Mouse (Mus musculus): ENCODE results near the gene Rcn2. TPM values are rescaled to one million over a fixed set of nuclear protein-coding genes. Genes with fewer than 3 reads are reported as not detected.

Gene Rcn2
- polyA plus RNA-seq, 1 experiment from 2014 or later, result 21.7 TPM

DNA sequence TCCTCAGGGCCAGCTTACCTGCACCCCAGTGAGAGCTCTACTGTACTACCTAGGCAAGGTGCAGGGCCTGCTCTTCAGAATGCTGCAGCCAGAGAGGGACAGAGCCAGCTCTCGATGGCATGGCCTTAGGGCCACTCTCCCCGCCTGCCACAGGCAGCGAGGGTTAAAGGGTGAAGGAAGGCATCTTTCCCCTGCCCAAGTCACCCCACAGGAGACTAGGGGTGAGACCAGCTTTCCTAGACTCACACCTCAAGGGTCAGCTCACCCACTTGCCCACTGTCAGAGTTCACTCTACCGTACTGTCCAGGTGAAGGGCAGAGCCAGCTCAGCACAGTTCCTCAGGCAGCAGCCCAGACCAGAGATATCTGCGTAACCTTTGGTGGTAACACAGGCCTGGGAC is 20.7 kb downstream of the Rcn2 start:
- Histone ChIP-seq H3K27me3 (ENCODE audit: control insufficient read depth, insufficient read depth, low read depth, low read length) (no peaks in the 10 kb centered on the region), H3K4me1 (ENCODE audit: control insufficient read depth, low read depth, low read length) (no peaks in the 10 kb centered on the region), H3K36me3 (ENCODE audit: control insufficient read depth, insufficient read depth) (peaks cover 2% of the 10 kb centered on the region; the same call in 1 of the 2 replicates), H3K4me2 (ENCODE audit: low read depth, low read length) (no peak overlapping the region), H3K27ac (ENCODE audit: low read length) (no peak overlapping the region), H3K9me3 (replicated peaks; ENCODE audit: control insufficient read depth, low read length) (no peaks in the 10 kb centered on the region), H3K9ac (ENCODE audit: low read depth, low read length) (no peak overlapping the region), H3K4me3 (ENCODE audit: low read depth, low read length) (no peak overlapping the region)
- no peak for ATAC-seq (ENCODE audit: low read depth)
- 74% methylated on average over 5 of the region's 5 CpGs for WGBS (ENCODE audit: insufficient replicate concordance)

DNA sequence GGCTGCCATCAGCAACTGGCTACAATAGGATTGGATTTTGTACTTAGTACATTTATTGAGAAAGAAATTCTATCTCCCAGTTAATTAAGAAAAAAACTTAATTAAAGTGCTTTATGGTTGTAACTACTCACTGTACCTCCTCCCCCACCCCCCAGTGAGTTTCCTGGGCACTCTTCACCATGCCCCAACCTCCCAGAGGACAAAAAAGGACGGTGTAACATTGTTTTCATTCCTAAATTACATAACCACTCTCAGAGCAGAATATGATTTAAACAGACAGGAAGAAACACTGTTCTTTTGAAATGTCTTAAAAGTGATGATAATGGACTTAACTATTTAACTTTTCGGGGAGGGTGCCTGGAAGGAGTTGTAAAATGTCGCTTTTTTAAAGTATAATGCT is 23.4 kb downstream of the Rcn2 start:
- WGBS (ENCODE audit: insufficient replicate concordance), result 57% methylated on average over 3 of the region's 3 CpGs
- Histone ChIP-seq H3K4me2 (ENCODE audit: low read depth, low read length) (no peak overlapping the region), H3K27ac (ENCODE audit: low read length) (no peak overlapping the region), H3K36me3 (ENCODE audit: control insufficient read depth, insufficient read depth) (peaks cover 2% of the 10 kb centered on the region; the same call in 1 of the 2 replicates), H3K4me3 (ENCODE audit: low read depth, low read length) (no peak overlapping the region), H3K27me3 (ENCODE audit: control insufficient read depth, insufficient read depth, low read depth, low read length) (no peaks in the 10 kb centered on the region), H3K9ac (ENCODE audit: low read depth, low read length) (no peak overlapping the region), H3K9me3 (replicated peaks; ENCODE audit: control insufficient read depth, low read length) (no peaks in the 10 kb centered on the region), H3K4me1 (ENCODE audit: control insufficient read depth, low read depth, low read length) (no peaks in the 10 kb centered on the region)
- ATAC-seq (ENCODE audit: low read depth), result no peak

DNA sequence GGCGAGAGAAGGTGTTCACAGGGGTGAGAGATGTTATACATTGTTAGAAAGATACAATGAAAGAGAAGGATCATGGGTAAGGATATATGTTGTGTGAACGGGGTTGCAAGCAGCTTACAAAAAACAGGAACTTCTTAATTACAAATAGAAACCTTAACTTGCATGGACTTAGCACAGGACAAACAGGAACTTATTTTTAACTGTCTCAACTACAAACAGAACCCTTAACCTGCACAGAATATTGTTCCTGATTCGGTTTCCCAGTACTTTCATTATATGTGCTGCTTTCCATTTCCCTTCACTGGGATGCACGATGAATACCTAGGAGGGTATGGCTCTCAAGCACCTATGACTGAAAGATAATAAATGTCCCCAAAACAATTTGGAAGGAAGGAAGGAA is 26.3 kb downstream of the Rcn2 start:
- Histone ChIP-seq H3K4me1 (ENCODE audit: control insufficient read depth, low read depth, low read length) (no peaks in the 10 kb centered on the region), H3K27me3 (ENCODE audit: control insufficient read depth, insufficient read depth, low read depth, low read length) (no peaks in the 10 kb centered on the region), H3K27ac (ENCODE audit: low read length) (no peak overlapping the region), H3K9ac (ENCODE audit: low read depth, low read length) (no peak overlapping the region), H3K9me3 (replicated peaks; ENCODE audit: control insufficient read depth, low read length) (no peaks in the 10 kb centered on the region), H3K36me3 (ENCODE audit: control insufficient read depth, insufficient read depth) (no peaks in the 10 kb centered on the region), H3K4me3 (ENCODE audit: low read depth, low read length) (no peak overlapping the region), H3K4me2 (ENCODE audit: low read depth, low read length) (no peak overlapping the region)
- WGBS (ENCODE audit: insufficient replicate concordance), result 52% methylated on average over 4 of the region's 4 CpGs
- ATAC-seq (ENCODE audit: low read depth), result no peak

DNA sequence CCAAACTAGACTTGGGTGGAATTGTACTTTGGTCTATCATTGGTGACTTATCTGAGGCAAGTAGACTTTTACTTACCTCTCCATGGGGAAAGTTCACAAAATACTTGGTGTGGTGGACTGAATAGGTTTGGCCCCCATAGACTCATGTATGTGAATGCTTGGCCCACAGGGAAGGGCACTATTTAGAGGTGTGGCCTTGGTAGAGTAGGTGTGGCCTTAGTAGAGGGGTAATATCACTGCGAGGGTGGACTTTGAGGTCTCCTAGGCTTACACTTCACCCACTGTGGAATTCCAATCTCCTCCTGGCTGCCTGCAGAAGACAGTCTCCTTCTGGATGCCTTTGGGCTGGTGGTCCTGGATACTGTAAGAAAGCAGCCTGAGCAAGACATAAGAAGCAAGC is 27.0 kb downstream of the Rcn2 start:
- no peaks in the 10 kb centered on the region for H3K9me3 ChIP-seq (replicated peaks; ENCODE audit: control insufficient read depth, low read length)
- no peaks in the 10 kb centered on the region for H3K36me3 ChIP-seq (ENCODE audit: control insufficient read depth, insufficient read depth)
- 58% methylated on average over 1 of the region's 1 CpGs for WGBS (ENCODE audit: insufficient replicate concordance)
- no peaks in the 10 kb centered on the region for H3K4me1 ChIP-seq (ENCODE audit: control insufficient read depth, low read depth, low read length)
- no peak overlapping the region for H3K4me3 ChIP-seq (ENCODE audit: low read depth, low read length)
- no peaks in the 10 kb centered on the region for H3K27me3 ChIP-seq (ENCODE audit: control insufficient read depth, insufficient read depth, low read depth, low read length)
- no peak overlapping the region for H3K27ac ChIP-seq (ENCODE audit: low read length)
- H3K4me2 ChIP-seq (ENCODE audit: low read depth, low read length), result no peak overlapping the region
- H3K9ac ChIP-seq (ENCODE audit: low read depth, low read length), result no peak overlapping the region
- ATAC-seq (ENCODE audit: low read depth), result no peak

DNA sequence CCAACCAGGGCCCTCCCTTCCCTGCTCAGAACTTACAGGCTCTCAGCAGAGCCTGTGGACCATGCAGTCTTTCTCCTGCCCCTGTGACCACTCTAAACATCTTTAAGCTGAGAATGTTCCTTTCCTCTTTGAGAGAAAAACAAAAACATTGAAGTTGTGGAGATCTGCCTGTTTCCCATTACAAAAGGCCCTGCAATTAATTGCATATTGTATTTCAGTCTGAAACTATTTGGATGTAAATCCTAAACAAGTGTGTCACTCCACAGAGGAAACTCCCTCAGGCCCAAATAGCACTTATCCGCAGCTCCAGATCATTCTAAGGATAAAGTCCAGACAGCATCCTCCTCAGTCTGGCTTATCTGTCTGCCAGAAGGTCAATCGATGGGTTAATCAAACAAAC is 31.2 kb downstream of the Rcn2 start:
- Histone ChIP-seq H3K4me2 (ENCODE audit: low read depth, low read length) (no peak overlapping the region), H3K4me3 (ENCODE audit: low read depth, low read length) (no peak overlapping the region), H3K36me3 (ENCODE audit: control insufficient read depth, insufficient read depth) (no peaks in the 10 kb centered on the region), H3K27ac (ENCODE audit: low read length) (no peak overlapping the region), H3K4me1 (ENCODE audit: control insufficient read depth, low read depth, low read length) (peaks cover 4% of the 10 kb centered on the region), H3K9ac (ENCODE audit: low read depth, low read length) (no peak overlapping the region), H3K9me3 (replicated peaks; ENCODE audit: control insufficient read depth, low read length) (no peaks in the 10 kb centered on the region), H3K27me3 (ENCODE audit: control insufficient read depth, insufficient read depth, low read depth, low read length) (no peaks in the 10 kb centered on the region)
- ATAC-seq (ENCODE audit: low read depth), result no peak
- 35% methylated on average over 2 of the region's 2 CpGs for WGBS (ENCODE audit: insufficient replicate concordance)

DNA sequence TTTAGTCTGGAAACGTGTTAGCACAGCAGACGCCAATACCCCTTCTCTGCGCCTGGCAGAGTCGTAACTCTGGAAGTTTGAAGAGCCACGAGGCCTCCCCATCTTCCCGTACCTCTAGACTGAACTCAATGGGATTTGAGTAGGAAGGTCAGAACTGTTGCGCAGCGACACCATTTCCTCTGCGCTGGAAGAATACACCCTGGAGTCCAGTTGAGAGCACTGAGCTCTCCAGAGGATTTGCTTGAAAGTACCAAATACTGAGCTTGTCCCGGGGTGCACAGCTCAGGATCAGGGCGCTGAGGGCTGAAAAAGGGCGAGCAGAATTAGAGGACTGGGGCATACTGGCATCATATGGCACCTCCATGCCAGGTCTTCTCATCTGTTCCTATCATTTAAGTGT is 33.2 kb downstream of the Rcn2 start:
- H3K4me2 ChIP-seq (ENCODE audit: low read depth, low read length), result no peak overlapping the region

DNA sequence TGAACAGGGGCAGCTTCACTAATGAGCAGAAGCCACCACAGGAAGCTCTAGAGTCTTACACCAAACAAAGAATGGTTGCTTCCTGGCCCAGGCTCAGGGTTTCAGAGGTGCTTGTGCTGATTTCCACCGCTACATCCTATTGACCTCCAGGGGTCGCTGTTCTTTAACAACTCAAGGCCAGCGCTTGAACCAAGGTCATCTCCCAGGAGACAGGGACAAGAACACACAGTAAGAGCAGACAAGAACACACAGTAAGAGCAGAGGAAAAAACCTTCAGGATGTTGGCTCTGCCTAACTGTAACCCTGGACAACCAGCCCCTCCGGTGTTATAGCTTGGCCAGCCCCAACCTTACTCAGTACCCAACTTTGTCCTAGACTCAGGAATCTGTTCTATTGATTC is 33.6 kb downstream of the Rcn2 start:
- Histone ChIP-seq H3K4me1 (ENCODE audit: control insufficient read depth, low read depth, low read length) (peaks cover 4% of the 10 kb centered on the region), H3K27me3 (ENCODE audit: control insufficient read depth, insufficient read depth, low read depth, low read length) (no peaks in the 10 kb centered on the region), H3K9ac (ENCODE audit: low read depth, low read length) (no peak overlapping the region), H3K36me3 (ENCODE audit: control insufficient read depth, insufficient read depth) (no peaks in the 10 kb centered on the region), H3K4me2 (ENCODE audit: low read depth, low read length) (no peak overlapping the region), H3K4me3 (ENCODE audit: low read depth, low read length) (no peak overlapping the region), H3K27ac (ENCODE audit: low read length) (no peak overlapping the region; the same call in 1 of the 2 replicates), H3K9me3 (replicated peaks; ENCODE audit: control insufficient read depth, low read length) (no peaks in the 10 kb centered on the region)
- 2% methylated on average over 4 of the region's 4 CpGs for WGBS (ENCODE audit: insufficient replicate concordance)
- ATAC-seq (ENCODE audit: low read depth), result no peak

More for the DNA sequence above, 33.2 kb downstream of the Rcn2 start:
- H3K27ac ChIP-seq (ENCODE audit: low read length), result no peak overlapping the region
- no peak overlapping the region for H3K4me3 ChIP-seq (ENCODE audit: low read depth, low read length)
- no peaks in the 10 kb centered on the region for H3K9me3 ChIP-seq (replicated peaks; ENCODE audit: control insufficient read depth, low read length)
- no peaks in the 10 kb centered on the region for H3K36me3 ChIP-seq (ENCODE audit: control insufficient read depth, insufficient read depth)
- no peak for ATAC-seq (ENCODE audit: low read depth)
- WGBS (ENCODE audit: insufficient replicate concordance), result 67% methylated on average over 12 of the region's 12 CpGs
- H3K9ac ChIP-seq (ENCODE audit: low read depth, low read length), result no peak overlapping the region
- H3K4me1 ChIP-seq (ENCODE audit: control insufficient read depth, low read depth, low read length), result peaks cover 4% of the 10 kb centered on the region
- no peaks in the 10 kb centered on the region for H3K27me3 ChIP-seq (ENCODE audit: control insufficient read depth, insufficient read depth, low read depth, low read length)

DNA sequence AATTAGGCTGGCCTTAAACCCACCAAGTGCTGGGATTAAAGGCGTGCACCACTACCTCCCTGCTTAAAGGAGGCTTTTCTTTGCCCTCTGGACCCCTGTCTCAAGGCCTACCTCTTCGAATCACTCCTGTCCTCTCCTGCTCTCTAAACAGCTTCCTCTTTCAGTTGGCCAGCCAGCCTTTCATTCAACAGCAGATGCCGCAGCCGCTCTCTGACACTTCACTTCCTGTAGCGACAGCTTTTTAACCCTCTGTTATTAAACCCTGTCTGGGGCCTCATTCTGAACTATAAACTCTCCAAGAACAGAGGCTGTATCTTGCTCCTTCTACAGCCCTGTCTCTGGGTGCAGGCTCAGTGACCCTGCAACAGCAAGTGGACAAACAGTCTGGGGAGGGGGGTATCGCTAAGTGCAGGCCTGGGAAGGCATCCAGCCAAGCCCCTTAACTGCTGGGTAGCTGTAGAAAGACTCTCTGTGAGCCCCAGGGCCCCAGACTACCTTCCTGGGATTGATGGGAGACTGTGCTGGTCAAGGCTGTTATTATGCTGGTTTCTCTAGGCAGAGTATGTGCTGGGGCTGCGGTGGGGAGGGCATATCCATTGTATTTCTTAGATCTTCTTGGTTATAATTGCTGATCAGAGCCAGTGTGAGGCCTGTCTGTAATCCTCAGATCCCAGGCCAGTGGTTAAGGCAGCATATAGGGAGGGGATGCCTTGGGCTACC is 34.4 kb downstream of the Rcn2 start:
- H3K4me1 ChIP-seq (ENCODE audit: control insufficient read depth, low read depth, low read length), result peaks cover 4% of the 10 kb centered on the region
- 18% methylated on average over 7 of the region's 7 CpGs for WGBS (ENCODE audit: insufficient replicate concordance)
- H3K36me3 ChIP-seq (ENCODE audit: control insufficient read depth, insufficient read depth), result no peaks in the 10 kb centered on the region
- H3K27ac ChIP-seq (ENCODE audit: low read length), result peak overlapping the region; percentile 12; the same call in 1 of the 2 replicates
- no peak overlapping the region for H3K4me2 ChIP-seq (ENCODE audit: low read depth, low read length)
- no peak for ATAC-seq (ENCODE audit: low read depth)
- H3K27me3 ChIP-seq (ENCODE audit: control insufficient read depth, insufficient read depth, low read depth, low read length), result no peaks in the 10 kb centered on the region
- H3K9me3 ChIP-seq (replicated peaks; ENCODE audit: control insufficient read depth, low read length), result no peaks in the 10 kb centered on the region
- H3K9ac ChIP-seq (ENCODE audit: low read depth, low read length), result no peak overlapping the region
- H3K4me3 ChIP-seq (ENCODE audit: low read depth, low read length), result no peak overlapping the region

DNA sequence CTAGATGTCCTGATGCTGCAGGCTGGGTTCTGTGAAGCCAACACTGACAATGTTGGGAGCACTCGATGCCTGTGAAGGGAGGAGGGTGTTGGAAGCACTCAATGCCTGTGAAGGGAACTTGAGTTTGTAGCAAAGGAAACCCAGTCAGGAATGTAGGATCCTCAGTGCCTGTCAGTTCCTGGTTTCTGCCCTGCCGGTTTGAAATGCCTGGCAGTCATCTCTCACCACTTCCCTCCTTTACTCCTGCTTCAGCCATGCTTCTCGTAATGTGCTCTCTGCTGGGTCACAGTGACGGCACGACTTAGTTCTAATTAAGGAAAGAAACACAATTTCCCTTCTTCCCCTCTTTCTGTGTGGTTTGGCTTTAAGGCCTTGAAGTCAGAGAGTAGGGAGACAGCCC is 37.9 kb downstream of the Rcn2 start:
- H3K4me3 ChIP-seq (ENCODE audit: low read depth, low read length), result no peak overlapping the region
- no peak for ATAC-seq (ENCODE audit: low read depth)

More for the DNA sequence above, 37.9 kb downstream of the Rcn2 start:
- 40% methylated on average over 5 of the region's 5 CpGs for WGBS (ENCODE audit: insufficient replicate concordance)
- Histone ChIP-seq H3K9me3 (replicated peaks; ENCODE audit: control insufficient read depth, low read length) (no peaks in the 10 kb centered on the region), H3K27me3 (ENCODE audit: control insufficient read depth, insufficient read depth, low read depth, low read length) (no peaks in the 10 kb centered on the region), H3K4me2 (ENCODE audit: low read depth, low read length) (no peak overlapping the region), H3K9ac (ENCODE audit: low read depth, low read length) (no peak overlapping the region), H3K27ac (ENCODE audit: low read length) (no peak overlapping the region), H3K4me1 (ENCODE audit: control insufficient read depth, low read depth, low read length) (peaks cover 4% of the 10 kb centered on the region), H3K36me3 (ENCODE audit: control insufficient read depth, insufficient read depth) (no peaks in the 10 kb centered on the region)

Data from liver, embryonic 16.5 days (tissue).